Mouse (Mus musculus) adipocyte (in vitro differentiated cells): Measurements from ENCODE around the gene Lrch1.

Experiments used
- DNase-seq: peaks from one replicate; pipeline ENCODE4 v3.0.0-alpha.2; 2016; ENCODE audit warnings: low spot score

The Lrch1 gene

DNA sequence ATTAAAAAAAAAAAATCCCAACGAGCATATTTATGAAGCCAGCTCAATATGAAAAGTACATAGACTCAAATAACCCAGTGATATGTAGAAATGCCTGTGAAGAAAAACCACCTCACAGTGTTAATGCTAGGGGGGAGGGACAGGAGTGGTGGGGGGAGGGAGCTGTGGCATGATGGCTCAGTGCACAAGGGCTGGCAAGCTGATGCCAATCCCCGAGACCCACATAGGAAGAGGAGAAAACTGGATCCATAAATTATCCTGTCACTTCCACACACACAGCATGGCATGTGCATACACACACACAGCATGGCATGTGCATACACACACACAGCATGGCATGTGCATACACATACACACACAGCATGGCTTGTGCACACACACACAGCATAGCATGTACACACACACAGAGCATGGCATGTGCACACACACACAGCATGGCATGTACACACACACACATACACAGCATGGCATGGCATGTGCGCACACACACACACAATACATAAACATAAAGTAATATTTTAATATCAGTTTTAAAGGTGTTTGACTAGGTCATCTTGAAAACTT is 54.5 kb downstream of the Lrch1 start:
- DNase-seq = no peak

DNA sequence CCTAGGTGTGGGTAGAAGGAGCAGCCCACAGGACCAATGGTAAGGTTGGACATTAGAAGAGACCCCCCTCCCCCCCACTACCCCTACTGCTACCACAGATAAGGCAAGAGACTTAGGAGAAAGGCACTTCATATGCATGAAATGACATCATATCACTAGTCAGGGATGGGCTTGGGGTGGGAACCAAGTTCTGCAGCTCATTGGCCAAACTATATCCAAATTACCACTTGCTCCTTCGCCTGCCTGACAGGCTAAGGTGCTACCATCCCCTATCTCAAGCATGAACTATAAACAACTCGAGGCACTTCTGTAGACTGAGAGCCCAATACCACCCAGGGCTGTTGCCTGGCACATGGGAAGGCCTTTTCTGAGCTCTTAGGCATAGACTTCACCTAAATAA is 58.4 kb downstream of the Lrch1 start:
- DNase-seq = no peak

DNA sequence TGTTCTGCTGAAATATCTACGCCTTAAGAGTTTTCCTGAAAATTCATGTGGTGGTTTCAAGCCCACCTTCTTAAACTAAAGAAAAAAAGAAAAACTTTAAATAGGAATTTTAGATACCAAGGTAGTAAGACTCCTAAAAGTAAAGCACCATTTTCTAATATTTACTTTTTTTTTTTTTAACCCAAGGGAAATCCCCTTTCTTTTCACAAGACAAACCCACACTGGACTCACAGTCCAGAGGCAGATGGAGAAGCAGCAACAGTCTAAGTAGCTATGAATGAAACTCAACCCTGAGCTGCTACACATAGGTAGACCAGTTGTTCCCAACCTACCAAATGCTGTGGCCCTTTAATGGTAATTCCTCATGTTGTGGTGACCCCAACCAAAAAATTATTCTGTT is 59.6 kb downstream of the Lrch1 start:
- DNase-seq = no peak

DNA sequence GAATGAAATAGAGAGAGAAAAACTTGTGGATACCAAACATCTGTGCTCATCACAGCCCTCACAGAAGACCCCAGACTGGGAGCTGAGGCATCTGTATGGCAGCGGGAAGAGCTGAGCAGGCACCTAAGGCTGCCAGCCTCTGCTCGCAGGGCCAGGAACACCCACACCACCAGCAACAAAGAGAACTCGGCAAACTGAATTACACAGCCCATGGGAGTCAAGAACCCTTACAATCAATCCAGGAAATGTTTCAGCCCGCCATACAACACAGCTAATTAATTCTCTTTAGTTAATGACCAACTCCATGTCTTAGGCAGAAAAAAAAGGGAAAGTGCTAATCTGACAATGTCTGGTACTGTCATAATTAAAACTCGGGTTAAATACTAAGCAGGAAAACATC is 61.2 kb downstream of the Lrch1 start:
- DNase-seq = no peak

DNA sequence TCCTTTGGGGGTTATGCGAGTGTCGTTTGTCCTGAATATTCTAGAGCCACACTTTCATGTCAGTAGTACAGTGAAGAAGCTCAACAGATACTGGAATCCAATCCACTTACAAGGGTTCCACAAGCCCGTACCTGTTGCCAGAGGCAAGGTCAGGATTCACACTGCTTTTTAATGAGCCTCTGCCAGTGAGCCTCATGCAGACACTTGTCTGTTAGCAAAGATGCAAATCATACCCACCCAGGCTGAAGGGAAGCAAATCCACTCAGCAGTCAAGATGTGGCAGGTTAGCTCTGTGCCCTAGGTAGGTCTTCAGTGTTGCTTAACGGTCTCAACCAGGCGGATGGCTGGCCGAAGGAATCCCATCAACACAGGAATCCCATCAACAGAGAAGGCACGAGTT is 62.8 kb downstream of the Lrch1 start:
- no peak for DNase-seq

DNA sequence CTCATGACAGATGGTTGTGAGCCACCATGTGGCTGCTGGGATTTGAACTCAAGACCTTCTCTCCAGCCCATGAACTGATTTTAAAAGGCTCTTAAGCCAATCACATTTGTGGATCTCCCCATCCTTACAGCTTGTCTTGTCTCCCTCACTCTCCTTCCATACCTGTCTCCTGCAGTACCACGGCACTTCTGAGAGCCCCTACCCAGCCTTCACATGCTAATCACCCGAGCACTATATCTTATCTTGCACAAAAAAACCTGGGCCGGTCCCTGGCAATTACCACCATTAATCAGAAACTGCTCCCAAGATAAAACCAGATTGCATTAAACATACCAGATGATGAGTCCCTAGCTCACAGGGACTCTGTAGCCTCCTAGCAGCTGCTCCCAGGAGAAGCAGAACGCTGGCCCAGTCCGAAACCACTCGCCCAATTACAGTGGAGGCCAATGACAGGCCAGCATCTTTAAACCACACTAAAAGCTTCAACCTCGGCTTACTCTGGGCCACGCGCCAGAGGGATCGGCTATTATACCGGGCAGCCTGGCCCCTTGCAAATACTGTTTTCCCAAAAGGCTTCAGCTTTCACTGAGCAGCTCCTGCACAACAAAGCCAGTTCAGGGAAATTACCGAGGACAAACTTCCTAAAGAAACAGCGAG is 63.5 kb downstream of the Lrch1 start:
- peak; percentile 74 for DNase-seq

DNA sequence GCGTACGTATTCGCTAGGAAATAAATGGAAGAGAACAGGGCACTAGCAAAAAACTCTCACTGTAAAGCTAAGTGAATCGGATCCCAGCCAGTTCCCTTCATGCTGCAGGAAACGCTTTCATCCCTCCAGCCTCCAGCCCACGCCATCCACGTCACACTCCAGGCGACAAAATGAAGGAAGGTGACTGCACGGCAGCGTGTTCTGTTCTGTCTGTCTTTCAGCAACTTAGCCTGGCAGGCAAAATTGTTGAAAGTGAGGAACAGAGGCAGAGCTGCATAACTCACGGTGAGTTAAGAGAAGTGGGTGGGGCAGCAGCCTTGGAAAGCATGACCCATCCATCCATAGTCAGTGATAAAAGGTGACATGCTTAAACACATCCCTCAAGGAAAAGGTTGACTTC is 64.5 kb downstream of the Lrch1 start:
- DNase-seq = no peak

DNA sequence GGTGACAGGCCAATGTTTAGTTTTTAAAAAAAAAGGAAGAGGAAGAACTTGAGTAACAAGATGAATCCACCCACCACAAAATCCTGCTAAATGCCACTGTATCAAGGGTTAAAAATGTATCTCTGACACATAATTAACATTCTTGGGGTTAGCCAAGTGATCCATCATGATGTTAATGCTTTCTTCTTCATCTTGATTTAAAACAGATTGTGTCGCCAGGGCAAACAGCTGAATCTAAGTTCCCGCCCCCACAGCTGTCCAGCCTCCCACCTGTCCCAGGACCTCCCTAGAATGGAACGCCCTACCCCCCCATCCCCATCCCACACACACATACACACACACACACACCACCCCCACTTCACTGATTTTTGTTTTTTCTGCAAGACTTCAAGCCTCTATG is 64.9 kb downstream of the Lrch1 start:
- no peak for DNase-seq

DNA sequence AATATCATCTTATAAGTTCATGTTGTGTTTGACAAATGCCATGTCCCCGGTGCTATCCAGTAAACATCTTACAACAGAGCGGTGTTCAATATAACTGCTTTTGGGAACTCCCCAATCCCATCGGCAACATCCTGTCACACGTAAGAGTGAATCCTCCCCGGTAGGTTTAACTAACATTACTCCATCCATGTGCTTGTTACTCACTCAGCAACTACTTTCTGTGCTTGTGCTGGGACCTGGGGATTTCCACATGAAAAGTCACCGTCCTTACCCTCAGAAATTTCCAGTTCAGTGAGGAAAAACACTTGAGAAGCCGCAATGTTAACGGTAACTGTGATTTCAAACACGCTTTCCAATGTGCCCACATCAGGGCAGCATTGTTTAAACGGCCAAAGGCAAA is 66.8 kb downstream of the Lrch1 start:
- no peak for DNase-seq

DNA sequence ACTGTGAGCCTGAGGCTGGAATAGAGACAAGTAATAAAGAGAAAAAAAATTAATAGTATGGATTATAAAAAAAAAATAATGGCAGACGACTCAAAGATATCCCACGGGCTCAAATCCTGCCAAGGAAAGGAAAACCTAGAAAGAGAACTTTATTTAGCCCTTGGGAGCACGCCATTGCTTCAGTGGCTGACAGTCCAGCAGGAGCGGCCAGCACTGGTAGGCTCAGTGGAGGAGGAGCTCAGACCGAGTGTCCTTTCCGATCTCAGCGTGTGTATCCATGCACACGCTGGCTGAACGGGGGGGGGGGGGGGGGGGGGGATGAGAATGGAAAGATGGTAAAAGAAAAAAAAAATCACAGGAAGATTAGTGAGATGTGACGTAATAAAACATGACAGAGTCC is 68.2 kb downstream of the Lrch1 start:
- peak; percentile 24 for DNase-seq

DNA sequence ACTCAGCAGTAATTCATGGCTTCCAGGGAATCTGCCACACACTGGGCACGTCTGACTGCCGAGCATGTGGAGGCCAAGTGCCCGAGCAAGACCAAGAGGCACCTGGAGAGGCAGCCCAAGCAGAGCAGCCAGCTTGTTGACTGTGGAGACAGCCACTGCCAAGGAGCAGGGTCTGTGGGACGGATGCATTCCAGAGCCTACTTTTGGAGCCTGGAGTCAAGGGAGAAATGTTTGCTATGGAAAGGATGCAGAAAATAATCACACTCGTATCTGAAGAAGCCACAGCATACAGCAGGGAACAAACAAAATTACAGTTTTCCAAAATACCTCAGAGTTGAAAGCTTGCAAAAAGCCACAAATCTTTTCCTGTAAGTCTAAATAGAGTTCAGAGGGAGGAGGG is 70.4 kb downstream of the Lrch1 start:
- no peak for DNase-seq

DNA sequence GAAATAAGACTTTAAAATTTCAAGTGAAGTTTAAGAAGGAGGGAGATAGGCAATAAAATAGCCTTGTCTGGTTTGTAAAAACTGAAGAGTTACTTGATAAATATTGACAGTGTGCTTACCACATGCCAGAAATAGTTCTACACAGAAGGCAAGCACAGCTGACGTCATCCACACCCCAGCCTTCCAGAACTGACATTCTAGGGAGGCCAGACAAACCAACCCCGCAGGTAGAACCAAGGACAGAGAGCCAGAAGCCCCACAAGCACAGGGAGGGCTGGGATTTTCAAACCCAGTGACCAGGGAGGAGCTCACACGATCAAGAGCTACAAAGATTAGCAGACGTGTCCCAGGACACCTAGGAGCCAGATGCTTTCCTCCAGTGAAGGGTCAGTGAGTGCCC is 76.5 kb downstream of the Lrch1 start:
- DNase-seq = no peak

DNA sequence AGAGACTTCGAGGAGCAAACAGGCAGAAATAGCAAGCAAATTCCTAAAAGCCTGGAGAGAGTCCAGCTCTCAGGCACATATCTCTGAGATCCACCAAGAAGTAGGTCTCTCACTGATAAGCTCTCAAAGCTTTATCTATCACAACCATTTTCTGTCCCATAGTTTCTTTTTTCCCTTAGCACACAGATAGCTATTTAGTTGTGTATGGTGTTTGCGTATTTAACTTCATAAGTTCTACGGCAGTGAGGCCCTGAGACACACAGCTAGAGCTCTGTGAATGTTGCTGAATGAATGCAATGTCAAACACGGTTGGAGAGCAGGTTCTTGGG is 78.8 kb downstream of the Lrch1 start:
- DNase-seq = no peak

DNA sequence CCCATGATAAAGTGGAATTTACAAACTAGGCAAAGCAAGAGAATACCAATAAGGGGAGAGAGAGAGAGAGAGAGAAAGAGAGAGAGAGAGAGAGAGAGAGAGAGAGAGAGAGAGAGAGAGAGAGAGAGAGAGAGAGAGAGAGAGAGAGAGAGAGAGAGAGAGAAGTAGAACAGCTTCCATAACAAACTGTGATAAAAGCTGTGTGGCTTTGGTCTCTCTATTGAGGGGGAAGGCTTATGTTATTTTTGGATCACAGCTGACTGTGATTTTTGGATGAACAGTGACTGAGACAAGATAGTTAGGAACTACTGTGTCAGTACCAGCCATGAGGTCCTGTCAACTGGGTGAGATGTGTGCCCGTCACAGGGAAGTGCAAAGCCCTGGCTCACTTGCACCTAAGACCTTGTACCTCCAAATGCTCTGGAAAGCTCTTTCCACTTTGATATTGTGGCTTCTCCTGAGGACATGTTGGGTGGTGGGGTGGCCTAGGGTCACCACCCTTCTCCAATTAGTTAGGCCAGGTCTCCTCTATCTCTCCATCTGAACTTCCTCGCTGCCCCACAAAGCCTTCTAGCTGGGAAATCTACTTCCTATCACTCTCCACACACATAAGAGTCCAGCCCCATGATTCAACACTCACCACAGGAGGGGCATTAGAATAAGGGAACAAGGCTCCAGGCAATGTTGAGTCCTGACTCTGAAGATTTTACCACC is 79.3 kb downstream of the Lrch1 start:
- no peak for DNase-seq

DNA sequence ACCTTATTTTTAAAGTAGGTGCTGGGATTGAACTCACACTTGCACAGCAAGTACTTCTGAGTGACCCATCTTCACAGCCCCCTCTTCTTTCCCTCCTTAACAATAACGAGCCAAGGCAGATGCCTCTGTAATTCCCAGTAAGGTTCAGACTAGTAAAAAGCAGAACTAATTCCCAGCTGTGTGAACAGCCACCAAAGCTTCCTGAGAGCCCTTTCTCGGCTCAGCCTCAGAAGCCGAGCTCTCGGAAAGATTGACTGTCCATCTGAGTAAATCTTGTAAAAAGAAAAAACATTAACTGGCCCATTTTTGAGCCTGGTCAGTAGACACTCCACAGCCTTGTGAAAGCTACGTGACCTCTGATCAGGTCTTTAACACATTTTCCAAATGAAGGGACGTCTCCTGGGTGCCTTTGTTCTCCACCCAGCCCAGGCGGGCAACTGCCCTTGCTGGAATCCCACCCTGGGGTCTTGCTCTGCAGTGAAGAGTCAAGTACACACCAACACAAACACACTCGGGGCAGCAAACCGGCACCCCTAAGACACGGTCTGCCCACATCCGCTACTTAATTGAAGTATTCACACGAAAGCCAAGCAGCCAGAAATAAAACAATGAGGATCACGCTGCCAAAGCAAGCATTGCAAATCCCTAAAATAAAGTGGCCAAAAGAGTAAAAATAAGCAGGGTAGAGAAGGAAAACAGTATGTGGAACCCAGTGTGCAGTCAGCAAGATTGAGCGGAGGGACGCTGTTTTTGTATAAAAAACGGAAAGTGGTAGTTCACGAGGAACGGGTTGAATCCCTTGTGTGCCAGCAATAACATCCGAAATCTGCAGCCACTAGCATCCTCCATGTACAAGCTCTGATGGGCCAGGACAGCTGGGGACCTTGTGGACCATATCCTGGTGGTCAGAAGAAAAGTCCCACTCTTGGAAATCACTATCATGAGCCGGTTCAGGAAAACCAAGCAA is 80.3 kb downstream of the Lrch1 start:
- no peak for DNase-seq

DNA sequence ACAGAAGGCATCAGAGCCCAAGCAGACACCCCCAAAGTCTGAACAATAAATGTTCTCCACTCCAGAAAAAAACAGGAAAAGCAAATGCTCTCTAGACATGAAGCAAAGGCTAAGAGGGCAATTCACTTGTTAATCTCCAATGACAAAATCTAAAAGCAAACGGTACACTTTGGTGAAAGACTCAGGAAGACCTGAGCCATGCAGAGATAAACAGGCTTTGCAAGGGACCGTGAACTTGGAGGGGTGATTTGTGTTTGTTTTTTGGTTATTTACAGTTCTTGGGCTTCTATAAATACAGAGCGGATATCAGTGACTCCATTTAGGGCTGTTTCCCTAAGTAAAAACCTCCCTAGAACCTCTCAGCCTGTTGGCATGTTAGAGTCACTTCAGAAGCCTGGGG is 81.9 kb downstream of the Lrch1 start:
- no peak for DNase-seq

DNA sequence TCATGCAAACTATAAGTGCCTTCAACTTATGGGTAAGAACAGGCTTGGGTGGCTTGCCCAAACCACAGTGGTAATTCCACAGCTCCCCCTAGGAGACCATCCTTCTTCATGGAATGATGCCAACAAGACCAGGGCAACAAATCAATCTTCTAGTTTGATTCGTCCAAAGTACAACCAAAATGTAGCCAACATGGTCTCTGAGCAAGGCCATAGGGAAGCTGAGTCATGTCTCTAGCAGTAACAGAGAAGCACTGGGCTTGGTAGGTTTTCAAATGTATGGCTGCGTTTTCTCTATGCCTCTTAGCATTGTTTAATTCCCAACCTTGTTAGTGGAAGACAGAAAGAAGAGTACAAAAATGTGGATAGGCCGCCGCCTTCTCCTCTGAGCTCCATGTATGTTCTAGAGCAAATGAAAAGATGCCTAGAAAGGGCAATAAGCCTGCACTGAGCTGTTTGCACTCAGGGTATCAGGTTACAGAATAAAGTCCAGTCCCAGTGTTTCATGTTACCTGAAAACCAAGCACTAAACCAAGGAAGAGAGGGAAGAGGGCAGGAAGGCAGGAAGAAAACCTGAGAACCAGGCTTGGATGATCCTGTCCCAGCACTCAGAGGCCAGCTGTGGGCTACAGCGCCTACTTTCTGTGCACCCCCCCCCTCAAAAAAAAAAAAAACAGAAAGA is 82.7 kb downstream of the Lrch1 start:
- DNase-seq = no peak

DNA sequence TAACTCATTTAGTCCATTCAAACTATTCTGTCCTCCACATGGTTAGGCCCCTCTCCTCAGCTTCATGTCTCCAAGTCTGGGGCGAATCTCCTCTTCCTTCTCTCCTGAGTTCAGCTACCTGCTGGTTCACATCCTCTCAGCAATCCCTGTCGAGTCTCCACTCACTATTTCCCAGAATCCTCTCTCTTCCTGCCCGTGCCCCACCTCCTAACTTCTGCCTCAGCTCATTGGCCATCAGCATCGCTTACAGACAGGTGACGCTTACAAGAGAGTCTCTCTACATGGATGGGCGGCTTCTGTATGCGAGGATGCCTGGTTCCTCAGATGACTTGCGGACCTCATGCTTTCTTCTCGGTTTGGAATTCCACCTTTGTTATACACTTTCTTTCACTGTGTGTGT is 86.2 kb downstream of the Lrch1 start:
- no peak for DNase-seq

DNA sequence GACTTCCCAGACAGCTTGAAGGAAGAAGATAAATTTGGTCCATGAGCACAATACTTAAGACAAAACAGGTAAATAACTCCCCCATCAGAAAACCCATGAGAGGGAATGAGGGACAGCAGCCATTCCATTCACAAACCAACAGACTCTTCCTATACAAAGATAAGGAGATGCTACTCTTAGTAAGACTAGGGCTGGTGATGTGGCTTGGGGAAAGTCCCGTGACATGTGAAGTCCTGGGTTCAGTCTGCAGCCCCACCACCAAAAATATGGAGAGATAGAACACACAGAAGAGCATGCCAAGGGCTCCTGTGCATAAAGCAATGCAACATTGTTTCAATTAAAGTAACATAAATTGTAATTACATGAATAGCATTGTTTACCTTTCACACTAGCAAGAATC is 88.5 kb downstream of the Lrch1 start:
- no peak for DNase-seq

DNA sequence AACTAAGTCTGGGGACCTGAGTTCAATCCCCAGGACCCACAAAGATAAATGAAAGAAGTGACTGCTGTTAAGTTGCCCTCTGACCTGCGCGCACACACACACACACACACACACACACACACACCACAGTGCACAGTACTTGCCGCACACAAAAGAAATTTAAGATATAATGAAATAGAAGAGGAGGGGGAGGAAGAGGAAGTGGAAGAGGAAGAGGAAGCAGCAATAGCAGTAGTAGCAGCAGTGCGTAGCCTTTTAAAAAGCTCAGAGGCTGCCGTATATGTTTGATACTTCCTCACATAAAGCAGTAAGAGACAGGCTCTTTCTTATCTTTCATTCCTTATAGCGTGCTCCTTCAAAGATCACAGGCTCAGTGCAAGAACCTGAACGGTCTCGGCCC is 92.2 kb downstream of the Lrch1 start:
- DNase-seq = no peak

DNA sequence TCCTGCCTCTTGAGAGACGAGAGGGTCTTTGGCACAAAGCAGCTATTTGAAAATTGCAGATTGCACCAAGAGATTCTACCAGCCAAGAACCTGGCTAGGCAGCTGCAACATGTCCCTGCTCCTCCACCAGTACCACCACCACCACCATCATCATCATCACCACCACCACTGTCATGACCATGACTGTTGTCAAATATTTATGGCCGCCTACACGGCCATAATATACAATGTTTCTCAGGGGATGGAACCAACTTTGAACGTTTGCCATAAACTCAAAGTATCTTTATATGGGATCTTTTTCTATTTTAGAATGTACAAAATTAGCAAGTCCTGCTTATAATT is 93.9 kb downstream of the Lrch1 start:
- DNase-seq = no peak
